Mouse (Mus musculus): ENCODE data around the gene Olfr103. TPM values are rescaled to one million over a fixed set of nuclear protein-coding genes. Genes with fewer than 3 reads are reported as not detected.

Gene Olfr103
- polyA plus RNA-seq (2012; rRNA removed) = not detected in 2 replicates

DNA sequence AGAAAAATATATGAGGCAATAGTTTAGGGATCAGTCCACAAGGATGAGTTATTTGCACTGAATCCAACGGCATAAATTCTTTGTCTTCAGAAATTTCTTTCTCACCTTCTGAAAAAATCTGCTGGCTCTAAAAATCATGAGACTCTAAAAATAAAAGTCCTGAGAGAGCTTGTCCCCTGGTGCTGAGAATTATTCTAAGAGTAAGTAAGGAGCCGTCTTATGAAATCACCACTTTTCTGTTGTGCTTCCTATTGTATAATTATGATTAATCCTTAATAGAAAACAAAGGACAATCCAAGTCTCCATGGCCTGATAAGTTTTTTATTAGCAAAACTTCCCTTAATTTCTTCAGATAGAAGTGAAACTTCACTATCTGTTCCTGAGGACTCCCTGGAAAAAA, at the start of gene Olfr103:
Olfr103 (minus strand) TSS at position 101 of the 400 bp plus-strand sequence.
- TF ChIP-seq POLR2A (IDR thresholded peaks at IDR 0.05; ENCODE audit: control insufficient read depth, extremely low read depth, insufficient read depth, low read length, poor library complexity) (no peak), CTCF (IDR thresholded peaks at IDR 0.05; ENCODE audit: borderline replicate concordance, control insufficient read depth, extremely low read depth, insufficient read depth, low read length, poor library complexity) (no peak)
- H3K4me1 ChIP-seq (replicated peaks; ENCODE audit: control insufficient read depth, insufficient read depth, low read length) = no peaks in the 10 kb centered on the region
- H3K27ac ChIP-seq (ENCODE audit: control insufficient read depth, insufficient read depth, low read length) = no peak within 1 kb of the TSS
- no peaks in the 10 kb centered on the region for H3K36me3 ChIP-seq (ENCODE audit: control insufficient read depth, insufficient read depth, low read length)
- no peak for DNase-seq
- no peak within 1 kb of the TSS for H3K4me3 ChIP-seq (ENCODE audit: control insufficient read depth, insufficient read depth, low read length)
- no peaks in the 10 kb centered on the region for H3K27me3 ChIP-seq (ENCODE audit: control insufficient read depth, insufficient read depth, low read length)
- WGBS = 95% methylated on average over 2 of the region's 2 CpGs

DNA sequence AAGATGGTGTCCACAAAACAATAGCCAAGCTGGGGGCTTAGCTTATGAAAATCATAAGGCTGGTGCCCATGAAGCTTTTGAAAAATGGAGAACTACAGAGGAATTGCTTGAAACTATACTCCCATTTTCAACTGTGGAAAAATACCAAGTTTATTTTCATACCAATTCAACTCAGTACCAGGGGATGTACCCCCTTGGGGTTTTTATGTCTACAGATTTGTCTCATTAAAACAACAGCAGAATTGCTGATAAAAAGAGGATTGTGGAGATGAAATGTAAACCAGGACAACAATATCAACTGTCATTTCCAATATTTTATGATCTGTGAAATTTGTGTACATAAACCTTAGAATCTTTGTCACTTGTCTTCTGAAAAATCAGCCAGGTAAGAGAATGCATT, 39.2 kb upstream of the Olfr103 start, which contains the start of gene Olfr105-ps:
Olfr105-ps (plus strand) TSS at position 301 of the 400 bp plus-strand sequence.
- Histone ChIP-seq H3K36me3 (ENCODE audit: control insufficient read depth, insufficient read depth, low read length) (no peaks in the 10 kb centered on the region), H3K27ac (ENCODE audit: control insufficient read depth, insufficient read depth, low read length) (no peak within 1 kb of the TSS), H3K27me3 (ENCODE audit: control insufficient read depth, insufficient read depth, low read length) (no peaks in the 10 kb centered on the region), H3K4me1 (replicated peaks; ENCODE audit: control insufficient read depth, insufficient read depth, low read length) (no peaks in the 10 kb centered on the region), H3K4me3 (ENCODE audit: control insufficient read depth, insufficient read depth, low read length) (no peak within 1 kb of the TSS)
- DNase-seq = no peak
- no peak for TF ChIP-seq POLR2A (IDR thresholded peaks at IDR 0.05; ENCODE audit: control insufficient read depth, extremely low read depth, insufficient read depth, low read length, poor library complexity)
- TF ChIP-seq CTCF (IDR thresholded peaks at IDR 0.05; ENCODE audit: borderline replicate concordance, control insufficient read depth, extremely low read depth, insufficient read depth, low read length, poor library complexity) = no peak

GRCm38 (mm10) chr17:37359282-37359681, 19.8 kb upstream of the Olfr103 start, which contains the start of gene Olfr104-ps:
TSS of gene Olfr104-ps (plus strand) at chr17:37359582.
- TF ChIP-seq POLR2A (IDR thresholded peaks at IDR 0.05; ENCODE audit: control insufficient read depth, extremely low read depth, insufficient read depth, low read length, poor library complexity) (no peak), CTCF (IDR thresholded peaks at IDR 0.05; ENCODE audit: borderline replicate concordance, control insufficient read depth, extremely low read depth, insufficient read depth, low read length, poor library complexity) (no peak)
- Histone ChIP-seq H3K4me1 (replicated peaks; ENCODE audit: control insufficient read depth, insufficient read depth, low read length) (no peaks in the 10 kb centered on the region), H3K27ac (ENCODE audit: control insufficient read depth, insufficient read depth, low read length) (no peak within 1 kb of the TSS), H3K36me3 (ENCODE audit: control insufficient read depth, insufficient read depth, low read length) (no peaks in the 10 kb centered on the region), H3K4me3 (ENCODE audit: control insufficient read depth, insufficient read depth, low read length) (no peak within 1 kb of the TSS), H3K27me3 (ENCODE audit: control insufficient read depth, insufficient read depth, low read length) (no peaks in the 10 kb centered on the region)
- no peak for DNase-seq

GRCm38 (mm10) chr17:37316954-37317353, 22.5 kb downstream of the Olfr103 start, which contains the start of gene Olfr102:
TSS of gene Olfr102 (minus strand) at chr17:37317054.
- no peak for DNase-seq
- H3K4me1 ChIP-seq (replicated peaks; ENCODE audit: control insufficient read depth, insufficient read depth, low read length) = no peaks in the 10 kb centered on the region
- H3K4me3 ChIP-seq (ENCODE audit: control insufficient read depth, insufficient read depth, low read length) = no peak within 1 kb of the TSS
- TF ChIP-seq POLR2A (IDR thresholded peaks at IDR 0.05; ENCODE audit: control insufficient read depth, extremely low read depth, insufficient read depth, low read length, poor library complexity) (no peak), CTCF (IDR thresholded peaks at IDR 0.05; ENCODE audit: borderline replicate concordance, control insufficient read depth, extremely low read depth, insufficient read depth, low read length, poor library complexity) (no peak)
- H3K27me3 ChIP-seq (ENCODE audit: control insufficient read depth, insufficient read depth, low read length) = no peaks in the 10 kb centered on the region
- no peak within 1 kb of the TSS for H3K27ac ChIP-seq (ENCODE audit: control insufficient read depth, insufficient read depth, low read length)
- no peaks in the 10 kb centered on the region for H3K36me3 ChIP-seq (ENCODE audit: control insufficient read depth, insufficient read depth, low read length)

DNA sequence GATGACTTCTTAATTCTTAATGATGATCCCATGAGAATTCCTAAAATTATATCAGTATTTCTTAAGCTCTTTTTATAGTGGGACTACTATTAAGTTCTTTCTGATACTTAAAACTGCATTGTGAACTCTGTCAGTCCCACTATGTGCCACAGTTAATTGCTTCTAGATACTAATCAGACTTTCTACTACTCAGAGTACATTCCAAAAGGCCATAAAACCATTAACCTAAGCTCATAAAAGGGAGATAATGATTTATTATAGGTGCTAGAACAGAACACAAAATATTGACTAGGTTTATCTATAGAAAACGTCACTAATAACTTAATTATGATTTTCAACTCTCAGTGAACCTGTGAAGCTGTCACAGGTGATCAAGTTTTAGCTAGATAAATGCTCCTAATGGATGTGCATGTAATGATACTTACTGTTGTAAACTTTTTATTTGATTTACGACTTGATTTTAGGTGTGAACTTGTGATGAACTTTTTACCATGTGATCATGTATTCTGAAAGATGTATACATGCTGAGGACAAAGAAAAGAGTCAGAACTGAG, 29.3 kb downstream of the Olfr103 start:
- no peak overlapping the region for H3K4me3 ChIP-seq (ENCODE audit: control insufficient read depth, insufficient read depth, low read length)
- H3K36me3 ChIP-seq (ENCODE audit: control insufficient read depth, insufficient read depth, low read length) = no peaks in the 10 kb centered on the region
- no peak overlapping the region for H3K27ac ChIP-seq (ENCODE audit: control insufficient read depth, insufficient read depth, low read length)
- H3K27me3 ChIP-seq (ENCODE audit: control insufficient read depth, insufficient read depth, low read length) = no peaks in the 10 kb centered on the region
- no peak for DNase-seq
- H3K4me1 ChIP-seq (replicated peaks; ENCODE audit: control insufficient read depth, insufficient read depth, low read length) = no peaks in the 10 kb centered on the region
- no peak for TF ChIP-seq POLR2A (IDR thresholded peaks at IDR 0.05; ENCODE audit: control insufficient read depth, extremely low read depth, insufficient read depth, low read length, poor library complexity)
- no peak for TF ChIP-seq CTCF (IDR thresholded peaks at IDR 0.05; ENCODE audit: borderline replicate concordance, control insufficient read depth, extremely low read depth, insufficient read depth, low read length, poor library complexity)
- 63% methylated on average over 2 of the region's 2 CpGs for WGBS

DNA sequence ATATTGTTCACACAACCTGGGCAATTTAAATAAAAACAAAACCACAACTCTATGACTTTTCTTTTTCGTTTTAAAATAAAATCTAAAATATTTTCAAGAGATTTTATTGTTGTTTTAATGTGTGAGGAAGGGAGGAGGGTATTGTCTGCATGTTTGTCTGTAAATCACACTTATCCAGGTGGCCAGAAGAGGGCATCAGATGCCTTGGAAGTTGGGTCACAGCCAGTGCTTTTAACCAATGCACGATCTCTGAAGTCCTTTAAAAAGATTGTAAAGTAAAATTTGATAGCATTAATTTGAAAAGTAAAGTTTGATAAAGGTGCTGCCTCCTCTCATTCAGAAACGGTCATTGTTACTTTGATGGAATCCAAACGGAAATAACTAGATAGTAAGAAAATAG, 31.0 kb downstream of the Olfr103 start:
- Histone ChIP-seq H3K4me1 (replicated peaks; ENCODE audit: control insufficient read depth, insufficient read depth, low read length) (no peaks in the 10 kb centered on the region), H3K4me3 (ENCODE audit: control insufficient read depth, insufficient read depth, low read length) (no peak overlapping the region), H3K27me3 (ENCODE audit: control insufficient read depth, insufficient read depth, low read length) (no peaks in the 10 kb centered on the region), H3K27ac (ENCODE audit: control insufficient read depth, insufficient read depth, low read length) (no peak overlapping the region), H3K36me3 (ENCODE audit: control insufficient read depth, insufficient read depth, low read length) (no peaks in the 10 kb centered on the region)
- TF ChIP-seq CTCF (IDR thresholded peaks at IDR 0.05; ENCODE audit: borderline replicate concordance, control insufficient read depth, extremely low read depth, insufficient read depth, low read length, poor library complexity) = no peak
- TF ChIP-seq POLR2A (IDR thresholded peaks at IDR 0.05; ENCODE audit: control insufficient read depth, extremely low read depth, insufficient read depth, low read length, poor library complexity) = no peak
- WGBS = 43% methylated on average over 4 of the region's 4 CpGs
- DNase-seq = no peak

DNA sequence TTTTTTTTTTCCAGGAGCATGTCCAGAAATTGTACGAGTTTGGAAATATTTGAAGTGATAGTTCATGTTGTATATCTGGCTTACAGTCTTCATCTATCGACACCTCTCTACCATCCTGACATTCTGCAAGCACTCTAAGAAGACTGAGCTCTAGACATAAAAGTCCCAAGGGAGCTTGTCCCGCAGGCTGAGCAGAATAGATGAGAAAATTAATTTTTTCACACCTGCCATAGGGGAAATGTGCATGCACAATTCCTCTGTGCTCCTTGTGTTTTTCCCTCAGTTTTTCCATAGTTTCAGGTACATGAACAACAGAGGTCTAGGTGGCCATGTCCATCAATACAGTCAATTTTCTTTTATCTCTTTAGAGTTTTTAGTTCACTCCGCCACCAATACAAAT, 35.3 kb downstream of the Olfr103 start, which contains the start of gene Olfr101:
Olfr101 (minus strand) TSS at position 101 of the 400 bp plus-strand sequence.
- WGBS = 91% methylated on average over 4 of the region's 4 CpGs
- no peaks in the 10 kb centered on the region for H3K36me3 ChIP-seq (ENCODE audit: control insufficient read depth, insufficient read depth, low read length)
- no peaks in the 10 kb centered on the region for H3K4me1 ChIP-seq (replicated peaks; ENCODE audit: control insufficient read depth, insufficient read depth, low read length)
- H3K27me3 ChIP-seq (ENCODE audit: control insufficient read depth, insufficient read depth, low read length) = no peaks in the 10 kb centered on the region
- H3K4me3 ChIP-seq (ENCODE audit: control insufficient read depth, insufficient read depth, low read length) = no peak within 1 kb of the TSS
- TF ChIP-seq CTCF (IDR thresholded peaks at IDR 0.05; ENCODE audit: borderline replicate concordance, control insufficient read depth, extremely low read depth, insufficient read depth, low read length, poor library complexity) = no peak
- no peak for TF ChIP-seq POLR2A (IDR thresholded peaks at IDR 0.05; ENCODE audit: control insufficient read depth, extremely low read depth, insufficient read depth, low read length, poor library complexity)
- DNase-seq = no peak
- no peak within 1 kb of the TSS for H3K27ac ChIP-seq (ENCODE audit: control insufficient read depth, insufficient read depth, low read length)
